Mouse (Mus musculus) brain, embryonic 18.5 days (tissue): ENCODE data around the gene Wrap53.
"Not testable (repeated sequence)": the region's sequence is repeated elsewhere in the genome, so short reads cannot be mapped to it uniquely, and the experiment has no call there.

Source experiments
- DNase-seq: peaks from one replicate; pipeline ENCODE4 v3.0.0-alpha.2; 2012; ENCODE audit warnings: low read depth, low spot score

Wrap53 gene

GRCm38 (mm10) chr11:69532480-69533150 lies 47.4 kb downstream of the Wrap53 start:
- no peak for DNase-seq

- not testable (repeated sequence) for DNase-seq
Measured at GRCm38 (mm10) chr11:69530755-69531154, 49.3 kb downstream of the Wrap53 start.

DNA sequence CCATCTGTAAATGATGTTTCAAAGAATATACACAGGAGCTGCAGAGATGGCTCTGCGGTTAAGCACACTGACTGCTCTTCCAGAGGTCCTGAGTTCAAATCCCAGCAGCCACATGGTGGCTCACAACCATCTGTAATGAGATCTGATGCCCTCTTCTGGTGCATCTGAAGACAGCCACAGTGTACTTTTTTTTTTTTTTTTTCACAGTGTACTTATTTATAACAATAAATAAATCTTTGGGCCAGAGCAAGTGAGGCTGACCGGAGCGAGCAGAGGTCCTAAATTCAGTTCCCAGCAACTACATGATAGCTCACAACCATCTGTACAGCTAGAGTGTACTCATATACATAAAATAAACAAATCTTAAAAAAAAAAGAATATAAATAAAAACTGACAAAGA lies 49.8 kb downstream of the Wrap53 start:
- not testable (repeated sequence) for DNase-seq

DNA sequence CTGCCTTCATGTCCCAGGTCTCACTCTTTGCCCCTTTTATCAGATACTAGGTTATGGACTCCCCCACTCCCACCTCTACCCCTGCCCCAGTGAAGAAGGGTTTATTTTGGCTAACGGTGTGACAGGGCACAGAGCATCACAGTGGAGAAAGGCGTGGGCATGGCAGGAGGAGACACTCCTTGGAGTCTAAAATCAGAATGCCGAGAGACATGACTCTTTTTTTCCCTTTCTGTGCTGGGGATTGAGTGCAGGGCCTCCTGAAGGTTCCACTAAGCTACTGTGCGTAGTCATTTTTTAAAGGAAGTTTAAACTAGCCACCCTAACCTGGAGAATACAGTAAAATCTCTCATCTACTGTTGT lies 52.0 kb downstream of the Wrap53 start:
- no peak for DNase-seq

DNA sequence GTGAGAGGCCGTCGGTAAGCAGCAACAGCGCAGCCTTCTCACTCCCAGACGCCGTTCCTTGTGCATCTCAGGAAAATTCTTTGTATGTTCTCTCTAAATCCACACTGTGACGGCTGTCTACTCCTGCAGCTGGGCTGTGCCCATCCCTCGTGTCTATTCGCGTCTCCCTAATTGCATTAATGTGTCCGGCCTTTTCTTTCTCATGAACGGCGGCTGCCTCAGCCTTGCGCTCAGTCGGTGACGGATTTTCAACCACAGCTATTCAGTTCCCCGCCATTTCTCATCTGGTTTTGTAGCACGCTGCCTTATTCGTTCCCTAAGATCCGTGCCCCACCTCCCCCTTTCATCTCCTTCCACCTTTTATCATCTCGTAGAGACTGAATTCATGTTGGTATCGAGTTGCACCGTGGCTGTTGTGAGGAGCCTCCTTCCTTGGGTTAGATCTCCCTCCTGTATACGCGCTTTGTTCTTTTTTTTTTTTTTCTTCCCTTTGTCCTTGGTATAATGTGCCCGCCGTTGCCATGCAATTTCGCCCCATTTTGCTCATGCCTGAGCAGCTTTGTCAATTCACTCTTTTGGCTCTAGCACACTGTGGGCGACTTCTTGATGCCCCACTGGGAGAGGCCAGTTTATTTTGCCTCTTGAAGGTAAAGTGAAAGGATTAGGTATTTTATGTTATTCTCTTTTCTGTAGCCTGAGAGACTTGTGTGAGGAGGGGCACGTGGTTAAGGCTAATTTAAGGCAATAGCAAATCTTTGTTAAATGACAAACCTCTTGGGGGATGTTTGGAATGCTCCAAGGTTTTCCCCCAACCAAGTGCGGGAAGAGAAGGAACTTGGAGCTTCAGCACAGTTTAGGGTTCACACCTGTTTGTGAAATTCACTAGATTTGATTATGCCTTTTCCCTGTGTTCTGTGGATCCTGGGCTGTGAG lies 52.7 kb downstream of the Wrap53 start:
- DNase-seq, result peak; percentile 54

DNA sequence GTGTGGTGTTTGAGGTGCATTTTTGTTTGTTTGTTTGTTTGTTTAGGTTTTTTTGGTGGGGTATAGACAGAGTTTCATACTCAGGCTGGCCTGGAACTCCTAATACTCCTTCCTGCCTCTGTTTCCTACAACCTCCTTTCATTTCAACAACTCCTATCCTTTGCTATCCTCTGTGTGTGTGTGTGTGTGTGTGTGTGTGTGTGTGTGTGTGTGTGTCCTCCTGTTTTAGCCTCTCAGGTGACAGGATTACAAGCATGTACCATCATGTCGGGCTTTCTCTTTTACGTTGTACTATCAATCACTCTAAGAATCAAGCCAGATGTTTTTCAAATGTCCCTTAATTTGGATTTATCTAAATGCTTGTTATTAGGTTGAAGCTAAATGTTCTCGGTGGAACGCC lies 53.4 kb downstream of the Wrap53 start:
- DNase-seq, result no peak

DNA sequence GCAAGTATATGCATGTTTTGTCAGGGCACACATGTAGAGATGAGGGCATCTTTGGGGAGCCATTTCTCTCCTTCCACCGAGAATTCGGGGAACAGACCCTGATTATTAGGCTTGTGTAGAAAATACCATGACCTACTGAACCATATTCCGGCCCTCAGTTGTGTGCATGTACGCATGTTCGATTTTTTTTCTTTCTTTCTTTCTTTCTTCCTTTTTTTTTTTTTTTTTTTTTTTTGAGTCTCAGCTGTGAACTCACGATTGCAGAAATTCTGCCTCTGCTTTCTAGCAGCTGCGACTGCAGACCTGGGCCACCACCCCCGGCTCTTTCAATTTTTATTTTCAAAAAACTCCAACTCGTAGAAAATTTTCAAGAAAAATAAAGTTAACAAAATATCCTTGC lies 54.4 kb downstream of the Wrap53 start:
- DNase-seq, result no peak

- DNase-seq, result no peak
Measured at GRCm38 (mm10) chr11:69523651-69524050, 56.4 kb downstream of the Wrap53 start.

GRCm38 (mm10) chr11:69521526-69522149 lies 58.4 kb downstream of the Wrap53 start:
- no peak for DNase-seq

GRCm38 (mm10) chr11:69519976-69520375 lies 60.1 kb downstream of the Wrap53 start:
- DNase-seq, result no peak

DNA sequence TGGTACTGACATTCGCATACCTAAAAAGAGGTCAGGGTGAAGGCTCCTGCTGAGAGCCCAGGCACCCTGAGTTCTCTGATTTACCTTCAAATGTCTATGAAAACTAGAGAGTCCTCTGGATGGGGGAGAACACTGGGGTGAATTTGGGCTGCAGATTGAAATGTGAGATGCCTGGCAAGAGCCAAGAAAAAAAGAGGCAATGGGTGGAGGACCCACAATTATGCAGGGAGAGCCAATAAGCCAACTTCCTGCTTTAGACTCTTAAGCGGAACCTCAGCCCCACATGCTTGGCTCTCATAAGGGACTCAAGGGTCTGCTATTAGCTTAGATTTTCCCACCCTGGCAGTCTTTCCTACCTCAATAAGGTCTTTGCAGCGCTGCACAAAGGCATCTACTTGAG lies 63.4 kb downstream of the Wrap53 start:
- DNase-seq, result no peak

DNA sequence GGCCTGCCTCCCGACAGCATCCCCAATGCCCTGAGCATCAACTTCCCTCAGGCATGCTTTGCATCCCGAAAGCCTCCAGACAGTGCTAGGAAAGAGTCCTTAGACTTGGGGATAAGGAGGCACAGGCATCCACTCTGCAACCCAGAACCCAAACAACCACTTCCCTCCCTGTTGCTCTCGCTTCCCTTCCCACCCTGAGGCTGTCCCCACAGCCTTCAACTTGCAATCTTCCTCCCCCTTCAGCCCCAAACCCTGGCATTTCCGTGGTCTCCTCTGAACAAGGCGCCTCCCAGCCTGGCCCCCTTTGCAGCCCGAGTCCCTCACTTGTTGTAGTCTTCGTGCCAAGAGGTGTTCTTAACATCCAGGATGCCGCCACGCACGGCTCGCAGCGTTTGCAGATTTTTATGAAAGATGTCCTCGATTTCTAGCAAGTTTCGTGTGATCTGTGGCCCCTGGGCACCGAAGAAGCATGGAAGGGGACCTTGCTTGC lies 63.9 kb downstream of the Wrap53 start:
- DNase-seq, result no peak

DNA sequence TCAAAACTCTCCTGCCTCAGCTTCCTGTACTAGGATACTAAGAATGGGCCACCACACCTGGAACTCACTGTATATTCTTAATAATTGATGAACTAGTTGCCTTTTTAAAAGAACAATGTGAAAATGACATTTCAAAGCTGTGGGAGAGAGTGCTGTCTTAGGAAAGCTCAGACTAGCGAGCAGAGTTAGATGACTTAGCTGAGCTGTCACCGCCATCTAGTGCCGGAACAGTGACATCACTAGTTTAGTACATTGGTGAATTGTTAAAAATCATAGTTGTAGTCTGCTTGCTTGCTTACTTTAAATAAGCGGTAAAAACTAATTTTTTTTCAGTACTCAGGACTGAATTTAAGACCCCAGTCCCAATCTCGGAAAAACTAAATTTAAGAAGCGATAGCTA lies 66.2 kb downstream of the Wrap53 start:
- peak; percentile 52 for DNase-seq
